Mouse (Mus musculus) stomach, embryonic 16.5 days (tissue): ENCODE data around the gene Kat6b. TPM values are rescaled to one million over a fixed set of nuclear protein-coding genes. Genes with fewer than 3 reads are reported as not detected.

Source experiments
- ATAC-seq: fragments of 200-750 bp; cut with Nextera tagmentation; 2 replicates; pipeline ENCODE4 v1.8.0; 2017; ENCODE audit warnings: moderate number of reproducible peaks, moderate TSS enrichment; ENCODE audit not compliant: insufficient read depth, low FRiP score
- H3K27ac ChIP-seq: fragments of 300-500 bp; sonication (generic); 2 replicates; pipeline ENCODE4 v1.5.1; 2014; ENCODE audit warnings: low read length
- H3K27me3 ChIP-seq: fragments of 300-500 bp; sonication (generic); 2 replicates; pipeline ENCODE4 v1.6.1; 2014; ENCODE audit warnings: low read length, control low read depth, mixed read lengths; ENCODE audit not compliant: control insufficient read depth, insufficient read depth
- H3K36me3 ChIP-seq: fragments of 300-500 bp; sonication (generic); 2 replicates; pipeline ENCODE4 v1.6.1; 2014; ENCODE audit warnings: low read length; ENCODE audit not compliant: control insufficient read depth, insufficient read depth
- H3K4me1 ChIP-seq: fragments of 300-500 bp; sonication (generic); 2 replicates; pipeline ENCODE4 v1.6.1; 2014; ENCODE audit warnings: low read length, control low read depth, mixed read lengths; ENCODE audit not compliant: control insufficient read depth, insufficient read depth
- H3K4me2 ChIP-seq: fragments of 300-500 bp; sonication (generic); 2 replicates; pipeline ENCODE4 v1.6.1; 2014; ENCODE audit warnings: low read depth, low read length, mixed read lengths
- H3K4me3 ChIP-seq: fragments of 300-500 bp; sonication (generic); replicated peaks from 2 replicates; pipeline ENCODE4 v1.5.1; 2014; ENCODE audit warnings: mild to moderate bottlenecking, low read length
- H3K9ac ChIP-seq: fragments of 300-500 bp; sonication (generic); 2 replicates; pipeline ENCODE4 v1.6.1; 2014; ENCODE audit warnings: low read length
- H3K9me3 ChIP-seq: fragments of 300-500 bp; sonication (generic); replicated peaks from 2 replicates; pipeline ENCODE4 v1.6.1; 2016; ENCODE audit warnings: low read length, control low read depth; ENCODE audit not compliant: control insufficient read depth
- WGBS: fragments of 180-500 bp; shearing (Covaris S2); extraction: QIAGEN DNeasy Blood & Tissue Kit; methylation state at CpG from one replicate; pipeline ENCODE4 v1.1.7; 2014; 5-methylcytosine and 5-hydroxymethylcytosine counted together
- polyA plus RNA-seq: library from polyadenylated mRNA; unstranded; fragments of >200 nt; fragmentation: Nextera tagmentation; extraction: Ambion mirVana; gene quantifications from 2 replicates; pipeline ENCODE4 v1.2.1, GENCODE M21; 2015

Kat6b gene
- polyA plus RNA-seq, 1 experiment from 2014 or later, result 12.5 TPM

DNA sequence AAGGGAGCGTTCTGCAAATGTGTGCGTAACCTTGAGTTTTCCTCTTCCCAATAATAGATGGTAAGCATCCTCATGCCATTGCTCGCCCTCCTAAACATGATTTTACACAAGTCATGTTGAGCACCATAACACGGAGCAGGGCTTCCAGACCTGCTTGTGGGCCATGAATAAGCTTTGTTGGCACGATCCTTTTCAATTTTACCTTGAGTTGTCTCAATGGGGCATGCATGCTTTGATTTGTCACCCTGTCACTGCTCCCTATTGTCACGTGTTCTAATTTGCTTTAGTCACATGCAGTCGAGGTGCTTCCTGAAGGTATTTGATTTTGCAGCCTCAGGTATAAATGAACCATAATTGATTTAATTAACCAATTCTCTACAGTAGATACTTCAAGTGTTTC is 138.7 kb downstream of the Kat6b start:
- H3K9ac ChIP-seq, result no peak overlapping the region
- H3K36me3 ChIP-seq, result peaks cover 9% of the 10 kb centered on the region; the same call in 1 of the 2 replicates
- WGBS, result 90% methylated on average over 7 of the region's 7 CpGs
- H3K4me2 ChIP-seq, result no peak overlapping the region
- H3K27ac ChIP-seq, result no peak overlapping the region
- H3K4me1 ChIP-seq, result peaks cover 10% of the 10 kb centered on the region
- ATAC-seq, result no peak
- no peaks in the 10 kb centered on the region for H3K9me3 ChIP-seq
- no peak overlapping the region for H3K4me3 ChIP-seq
- no peaks in the 10 kb centered on the region for H3K27me3 ChIP-seq

DNA sequence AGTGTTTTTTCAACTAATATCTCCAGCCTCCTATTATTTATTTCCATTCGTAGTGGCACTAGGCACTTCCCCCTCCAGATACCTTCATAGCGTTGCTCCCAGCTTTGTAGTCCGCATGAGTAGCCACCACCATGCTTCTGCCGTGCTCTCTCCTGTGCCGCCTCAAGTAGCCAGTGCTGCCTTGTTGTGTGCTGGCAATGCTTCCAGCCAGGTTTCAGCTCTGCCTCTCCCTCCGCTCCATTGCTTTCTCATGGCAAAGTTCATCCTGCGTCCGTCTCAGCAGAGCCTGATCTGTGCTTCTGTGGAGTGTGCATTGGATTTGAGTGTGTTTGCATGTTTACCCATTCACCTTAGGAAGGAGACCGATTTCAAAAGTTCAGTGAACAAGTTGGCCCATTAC is 144.7 kb downstream of the Kat6b start:
- H3K4me2 ChIP-seq, result no peak overlapping the region
- no peak overlapping the region for H3K9ac ChIP-seq
- H3K27me3 ChIP-seq, result no peaks in the 10 kb centered on the region
- H3K4me3 ChIP-seq, result no peak overlapping the region
- 90% methylated on average over 9 of the region's 9 CpGs for WGBS
- H3K36me3 ChIP-seq, result 0 out of 2 replicates have a peak, but pooled peaks cover 11% of the 10 kb centered on the region
- no peaks in the 10 kb centered on the region for H3K4me1 ChIP-seq
- H3K9me3 ChIP-seq, result no peaks in the 10 kb centered on the region
- H3K27ac ChIP-seq, result no peak overlapping the region
- no peak for ATAC-seq

DNA sequence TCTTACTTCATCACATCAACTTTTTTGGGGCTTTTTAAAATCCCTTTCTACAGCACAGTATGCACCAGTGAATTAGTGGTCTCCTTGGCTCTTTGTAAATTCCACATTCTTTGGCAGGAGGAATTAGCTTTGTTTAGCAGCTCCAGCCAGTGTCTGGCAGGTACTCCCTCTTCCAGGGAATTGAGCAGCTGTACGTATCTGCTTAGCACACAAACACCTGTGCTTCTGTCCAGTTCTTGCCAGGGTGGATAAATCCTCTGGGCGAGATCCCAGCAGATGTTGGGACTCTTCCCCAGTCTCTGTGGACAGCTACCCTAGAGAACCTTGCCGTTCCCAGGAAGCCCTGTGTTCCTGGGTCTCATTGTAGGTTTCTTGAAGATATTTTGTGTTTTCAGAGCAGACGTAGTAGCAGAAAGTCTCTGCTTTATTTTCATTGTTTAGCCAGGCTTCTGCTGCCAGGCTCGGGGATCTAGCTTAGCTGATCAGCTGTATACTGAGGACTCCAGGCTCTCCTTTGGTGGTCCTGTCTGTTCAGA is 150.5 kb downstream of the Kat6b start:
- Histone ChIP-seq H3K4me3 (no peak overlapping the region), H3K4me1 (peaks cover 8% of the 10 kb centered on the region; the same call in 1 of the 2 replicates), H3K9me3 (no peaks in the 10 kb centered on the region), H3K9ac (no peak overlapping the region), H3K27me3 (no peaks in the 10 kb centered on the region), H3K36me3 (0 out of 2 replicates have a peak, but pooled peaks cover 9% of the 10 kb centered on the region), H3K4me2 (no peak overlapping the region), H3K27ac (peak overlapping the region; percentile 36; the same call in 1 of the 2 replicates)
- peak; percentile 29; the same call in 1 of the 2 replicates for ATAC-seq
- 49% methylated on average over 5 of the region's 5 CpGs for WGBS

DNA sequence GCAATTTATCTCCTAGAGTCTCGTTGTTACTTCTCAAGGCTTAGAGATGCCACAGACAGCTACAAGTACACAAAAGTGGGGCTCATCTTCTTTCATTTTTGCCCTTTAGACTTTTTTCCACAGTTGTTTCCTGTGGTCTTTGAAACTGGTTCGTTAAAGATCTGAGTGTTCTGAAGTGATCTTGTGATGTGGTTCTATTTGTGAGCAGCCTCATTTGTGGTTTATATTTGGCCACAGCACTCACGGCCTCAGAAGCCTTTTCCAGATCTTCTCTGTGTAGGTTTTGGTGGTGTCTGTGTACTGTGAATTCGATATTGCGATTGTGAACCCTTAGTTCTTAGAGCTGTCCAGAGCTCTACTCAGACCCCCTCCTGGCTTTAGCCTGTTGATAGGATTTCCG is 155.3 kb downstream of the Kat6b start:
- H3K36me3 ChIP-seq, result no peaks in the 10 kb centered on the region
- peaks cover 8% of the 10 kb centered on the region; the same call in 1 of the 2 replicates for H3K4me1 ChIP-seq
- no peaks in the 10 kb centered on the region for H3K9me3 ChIP-seq
- no peak overlapping the region for H3K4me2 ChIP-seq
- ATAC-seq, result no peak
- H3K9ac ChIP-seq, result no peak overlapping the region
- no peaks in the 10 kb centered on the region for H3K27me3 ChIP-seq
- no peak overlapping the region for H3K27ac ChIP-seq
- no peak overlapping the region for H3K4me3 ChIP-seq
- 76% methylated on average over 6 of the region's 6 CpGs for WGBS

DNA sequence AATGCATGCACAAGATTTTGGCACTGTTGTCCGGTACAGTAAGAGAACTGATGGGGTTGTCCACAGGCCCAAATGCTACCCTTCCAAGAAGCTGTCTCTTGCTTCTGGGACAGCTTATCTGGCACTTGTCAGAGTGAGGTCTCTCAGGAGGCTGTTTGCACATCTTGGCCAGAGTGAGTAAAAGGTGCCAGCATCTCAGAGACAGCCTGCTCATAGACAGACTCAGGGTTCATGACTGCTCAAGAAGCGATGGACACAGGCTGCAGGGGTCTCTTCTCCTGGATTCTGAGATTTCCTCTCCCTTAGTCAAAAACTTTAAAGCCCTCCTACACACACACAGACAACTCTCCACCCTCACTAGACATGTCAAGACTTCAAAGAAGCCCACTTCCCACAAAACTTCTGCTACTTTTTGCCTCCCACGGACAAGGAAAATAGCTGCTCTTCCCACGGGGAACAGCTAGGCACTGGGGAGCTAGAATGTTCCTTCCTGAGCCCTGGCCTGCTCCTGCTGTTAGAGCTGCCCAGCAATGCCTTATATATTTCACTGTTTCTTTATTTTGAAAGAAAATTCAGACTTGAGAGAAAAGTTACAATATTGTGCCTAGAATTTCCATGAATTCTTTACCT is 159.7 kb downstream of the Kat6b start:
- Histone ChIP-seq H3K4me3 (no peak overlapping the region), H3K27me3 (no peaks in the 10 kb centered on the region), H3K27ac (no peak overlapping the region), H3K4me1 (no peaks in the 10 kb centered on the region), H3K9ac (no peak overlapping the region), H3K36me3 (0 out of 2 replicates have a peak, but pooled peaks cover 3% of the 10 kb centered on the region), H3K4me2 (no peak overlapping the region), H3K9me3 (no peaks in the 10 kb centered on the region)
- ATAC-seq, result no peak
- WGBS, result 62% methylated on average over 4 of the region's 4 CpGs

DNA sequence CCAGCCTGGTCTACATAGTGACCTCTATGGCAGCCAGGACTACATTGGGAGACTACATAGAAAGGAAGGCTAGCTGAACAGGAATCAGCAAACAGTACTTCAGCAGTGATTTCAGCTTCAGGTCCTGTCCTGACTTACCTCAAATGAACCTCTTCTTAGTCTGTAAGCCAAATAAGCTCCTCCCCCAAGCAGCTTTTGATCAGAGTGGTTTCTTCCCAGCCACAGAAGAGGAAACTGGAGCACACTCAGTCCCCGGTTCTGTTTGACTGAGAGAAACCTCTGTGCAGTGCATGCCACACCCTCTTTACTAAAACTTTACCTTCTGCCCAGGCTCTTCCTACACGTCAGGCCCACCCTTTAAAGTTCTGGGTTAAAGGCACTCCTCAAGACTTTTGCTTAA is 172.6 kb downstream of the Kat6b start:
- WGBS, result 49% methylated on average over 2 of the region's 2 CpGs
- Histone ChIP-seq H3K4me2 (no peak overlapping the region), H3K4me1 (no peaks in the 10 kb centered on the region), H3K9me3 (no peaks in the 10 kb centered on the region), H3K4me3 (no peak overlapping the region), H3K36me3 (no peaks in the 10 kb centered on the region), H3K27ac (no peak overlapping the region), H3K27me3 (no peaks in the 10 kb centered on the region), H3K9ac (no peak overlapping the region)
- ATAC-seq, result no peak

DNA sequence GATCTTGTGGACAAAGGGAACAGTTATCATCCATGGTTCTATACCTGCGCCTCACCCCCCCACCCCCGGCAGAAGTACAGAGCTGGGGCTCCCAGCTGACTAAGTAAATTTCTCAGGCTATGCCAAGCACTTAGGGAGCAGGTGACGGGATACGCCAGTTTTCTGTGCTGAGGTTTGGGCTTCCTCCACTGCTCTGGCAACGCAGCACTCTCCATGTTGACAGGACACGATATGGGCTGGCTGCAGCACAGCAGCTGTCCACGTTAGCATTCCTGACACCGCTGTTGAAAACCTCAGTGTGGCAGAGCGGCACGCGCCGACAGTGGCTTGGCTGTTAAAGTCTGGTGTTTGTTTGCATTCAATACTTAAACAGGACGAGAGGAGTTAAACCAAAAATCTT is 177.9 kb downstream of the Kat6b start:
- Histone ChIP-seq H3K9ac (0 out of 2 replicates have a peak overlapping the region, but pooled peaks have one; percentile 1), H3K4me3 (no peak overlapping the region), H3K4me1 (no peaks in the 10 kb centered on the region), H3K4me2 (no peak overlapping the region), H3K36me3 (peaks cover 6% of the 10 kb centered on the region; the same call in 1 of the 2 replicates), H3K9me3 (no peaks in the 10 kb centered on the region), H3K27me3 (no peaks in the 10 kb centered on the region), H3K27ac (no peak overlapping the region)
- WGBS, result 67% methylated on average over 13 of the region's 13 CpGs
- no peak for ATAC-seq

DNA sequence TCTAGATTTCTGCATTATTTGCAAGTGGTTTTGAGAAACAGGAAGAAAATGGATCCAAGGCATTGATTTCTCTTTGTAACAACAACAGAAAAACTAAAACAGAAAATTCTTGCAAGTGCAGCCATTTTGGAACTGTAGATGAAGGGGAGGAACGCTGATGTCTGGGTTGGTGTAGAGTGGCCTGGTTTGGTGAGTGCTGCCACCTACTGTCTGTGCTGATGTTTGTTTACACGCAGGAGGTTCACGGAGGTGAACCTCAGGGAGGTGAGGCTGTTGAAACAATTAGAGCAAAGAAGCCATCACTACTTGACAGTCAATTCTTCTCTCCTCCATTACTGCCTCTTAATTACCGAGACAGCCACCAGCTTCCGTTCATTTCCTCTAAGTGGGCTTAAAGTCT is 178.4 kb downstream of the Kat6b start:
- no peaks in the 10 kb centered on the region for H3K27me3 ChIP-seq
- no peak overlapping the region for H3K4me2 ChIP-seq
- 25% methylated on average over 5 of the region's 5 CpGs for WGBS
- H3K4me1 ChIP-seq, result no peaks in the 10 kb centered on the region
- no peak overlapping the region for H3K4me3 ChIP-seq
- no peak overlapping the region for H3K27ac ChIP-seq
- no peaks in the 10 kb centered on the region for H3K9me3 ChIP-seq
- no peak overlapping the region for H3K9ac ChIP-seq
- H3K36me3 ChIP-seq, result peaks cover 9% of the 10 kb centered on the region
- ATAC-seq, result no peak

DNA sequence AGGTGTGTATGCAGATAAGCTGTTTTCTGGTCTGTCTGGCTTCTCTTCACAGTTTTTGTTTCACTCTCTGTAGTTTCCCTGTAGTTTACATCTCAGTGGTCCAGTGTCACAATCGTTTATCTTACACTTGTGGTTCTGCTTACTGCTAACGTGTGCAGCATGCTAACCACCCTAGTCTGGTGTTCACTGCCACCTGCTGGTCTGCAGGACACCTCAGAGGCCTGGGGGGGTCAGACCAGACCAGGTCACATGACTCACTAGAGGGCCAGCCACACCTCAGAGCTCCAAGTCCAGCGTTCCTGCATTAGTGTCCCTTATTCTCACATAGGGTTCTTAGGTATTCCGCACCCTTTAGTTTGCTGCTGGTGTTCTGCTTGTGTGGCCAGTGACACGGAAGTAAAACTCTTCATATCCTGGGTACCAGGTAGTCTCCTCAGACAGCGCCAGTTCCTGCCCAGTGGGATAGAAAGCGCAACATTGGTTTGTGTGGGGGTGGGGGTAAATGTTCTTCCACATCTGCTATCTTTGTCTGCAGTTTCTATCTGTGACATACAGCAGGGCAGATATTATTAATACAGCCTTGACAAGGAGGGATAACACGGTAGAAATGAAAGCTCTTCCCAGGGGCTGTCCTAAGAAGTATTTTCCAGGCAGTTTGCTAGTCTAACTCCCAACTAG is 181.4 kb downstream of the Kat6b start:
- no peak overlapping the region for H3K4me2 ChIP-seq
- ATAC-seq, result 0 out of 2 replicates have a peak, but pooled peaks have one; percentile 37

More for the DNA sequence above, 181.4 kb downstream of the Kat6b start:
- Histone ChIP-seq H3K9me3 (no peaks in the 10 kb centered on the region), H3K4me1 (no peaks in the 10 kb centered on the region), H3K27ac (no peak overlapping the region), H3K36me3 (peaks cover 17% of the 10 kb centered on the region), H3K27me3 (no peaks in the 10 kb centered on the region), H3K4me3 (no peak overlapping the region), H3K9ac (no peak overlapping the region)
- 69% methylated on average over 8 of the region's 8 CpGs for WGBS
